In genomic region chr11:16941973-16942452, GRCm38 (mm10) we compare ENCODE assay signal across 18 mouse cellular contexts. TPM values are rescaled to one million over a fixed set of nuclear protein-coding genes. Genes with fewer than 3 reads are reported as not detected.
DNase-seq lines count a peak whose midpoint lies in the region; ATAC-seq lines count a peak whose summit lies in the region.
"Had no signal": no experiment of that assay in that cellular context is flagged by ENCODE, and none has a peak within 500 bp of the region (broad histone marks: within the 10 kb centered on the region; RNA-seq: fewer than 3 reads in every experiment).

No protein-coding gene starts in this region.

- H3K4me1 ChIP-seq in forebrain, embryonic 12.5 days: peaks cover 5% of the 10 kb centered on the region; the same call in 1 of the 2 replicates
- peaks cover 4% of the 10 kb centered on the region; the same call in 1 of the 2 replicates for H3K4me1 ChIP-seq in forebrain, embryonic 10.5 days
- H3K4me1 ChIP-seq in midbrain, embryonic 15.5 days: no peaks in the 10 kb centered on the region
- H3K4me1 ChIP-seq in heart, embryonic 11.5 days (ENCODE audit: control insufficient read depth, insufficient read depth, low read length): no peaks in the 10 kb centered on the region
- H3K4me1 ChIP-seq: heart, embryonic 12.5 days; limb, embryonic 12.5 days had no signal

- H3K36me3 ChIP-seq in forebrain, embryonic 12.5 days (replicated peaks): no peaks in the 10 kb centered on the region
- no peaks in the 10 kb centered on the region; the same call in 1 of the 2 replicates for H3K36me3 ChIP-seq in forebrain, embryonic 10.5 days (replicated peaks)
- no peaks in the 10 kb centered on the region for H3K36me3 ChIP-seq in midbrain, embryonic 15.5 days (replicated peaks)
- no peaks in the 10 kb centered on the region for H3K36me3 ChIP-seq in heart, embryonic 11.5 days (ENCODE audit: control insufficient read depth, insufficient read depth, low read length)
- H3K36me3 ChIP-seq: limb, embryonic 12.5 days had no signal

- H3K9me3 ChIP-seq in forebrain, embryonic 12.5 days: no peaks in the 10 kb centered on the region
- H3K9me3 ChIP-seq in forebrain, embryonic 10.5 days: no peaks in the 10 kb centered on the region
- H3K9me3 ChIP-seq in midbrain, embryonic 15.5 days: no peaks in the 10 kb centered on the region
- H3K9me3 ChIP-seq in heart, embryonic 11.5 days (replicated peaks; ENCODE audit: control insufficient read depth, low read length): no peaks in the 10 kb centered on the region
- H3K9me3 ChIP-seq: heart, embryonic 12.5 days; limb, embryonic 12.5 days had no signal

- WGBS in forebrain, embryonic 12.5 days: 74% methylated on average over 4 of the region's 4 CpGs
- 82% methylated on average over 4 of the region's 4 CpGs for WGBS in forebrain, embryonic 10.5 days
- 53% methylated on average over 4 of the region's 4 CpGs for WGBS in midbrain, embryonic 15.5 days
- 66% methylated on average over 4 of the region's 4 CpGs for WGBS in heart, embryonic 11.5 days (ENCODE audit: insufficient replicate concordance)

- DNase-seq in forebrain, embryonic 10.5 days (ENCODE audit: extremely low spot score, low spot score): no peak
- DNase-seq in right cerebral cortex, postnatal 14 days: peak; percentile 9
- no peak for DNase-seq in right cerebral cortex, postnatal 10 days (ENCODE audit: low spot score in 2 of 2)
- no peak for DNase-seq in spleen, postnatal 10 days (ENCODE audit: low spot score in 2 of 2)
- DNase-seq in urinary bladder, adult 18-20 months (ENCODE audit: low spot score in 2 of 2): no peak
- DNase-seq: cerebellum, adult 2 months; heart, postnatal 4 days; kidney, adult 2 months; kidney, postnatal 36 days; lung, postnatal 10 days; thymus, postnatal 36 days had no signal

- no peaks in the 10 kb centered on the region for H3K27me3 ChIP-seq in forebrain, embryonic 12.5 days
- no peaks in the 10 kb centered on the region for H3K27me3 ChIP-seq in forebrain, embryonic 10.5 days (ENCODE audit: poor library complexity, severe bottlenecking)
- no peaks in the 10 kb centered on the region for H3K27me3 ChIP-seq in midbrain, embryonic 15.5 days (replicated peaks)
- no peaks in the 10 kb centered on the region for H3K27me3 ChIP-seq in heart, embryonic 11.5 days (ENCODE audit: control insufficient read depth, insufficient read depth, low read length)
- H3K27me3 ChIP-seq: heart, embryonic 12.5 days; limb, embryonic 12.5 days; Patski had no signal

- no peak overlapping the region for H3K4me2 ChIP-seq in forebrain, embryonic 12.5 days
- no peak overlapping the region for H3K4me2 ChIP-seq in midbrain, embryonic 15.5 days
- H3K4me2 ChIP-seq in heart, embryonic 11.5 days: no peak overlapping the region
- H3K4me2 ChIP-seq: heart, embryonic 12.5 days; limb, embryonic 12.5 days had no signal

- no peak overlapping the region for H3K9ac ChIP-seq in forebrain, embryonic 12.5 days
- H3K9ac ChIP-seq in midbrain, embryonic 15.5 days: no peak overlapping the region
- no peak overlapping the region for H3K9ac ChIP-seq in heart, embryonic 11.5 days (ENCODE audit: low read depth, low read length)
- H3K9ac ChIP-seq: heart, embryonic 12.5 days; limb, embryonic 12.5 days; liver, embryonic 14.5 days had no signal

- peak; percentile 68 for ATAC-seq in forebrain, embryonic 12.5 days (ENCODE audit: low FRiP score)
- peak; percentile 77 for ATAC-seq in midbrain, embryonic 15.5 days (replicated peaks)
- no peak for ATAC-seq in heart, embryonic 11.5 days (replicated peaks; ENCODE audit: insufficient number of reproducible peaks, low FRiP score, low TSS enrichment)
- ATAC-seq: Patski had no signal

- no peak overlapping the region for H3K27ac ChIP-seq in forebrain, embryonic 12.5 days
- H3K27ac ChIP-seq in forebrain, embryonic 10.5 days: no peak overlapping the region
- H3K27ac ChIP-seq in midbrain, embryonic 15.5 days: 0 out of 2 replicates have a peak overlapping the region, but pooled peaks have one; percentile 27
- no peak overlapping the region for H3K27ac ChIP-seq in heart, embryonic 11.5 days (ENCODE audit: low read depth, low read length)
- H3K27ac ChIP-seq: limb, embryonic 12.5 days; liver, embryonic 14.5 days had no signal

- H3K4me3 ChIP-seq in forebrain, embryonic 12.5 days (replicated peaks): no peak overlapping the region
- H3K4me3 ChIP-seq in forebrain, embryonic 10.5 days: no peak overlapping the region
- H3K4me3 ChIP-seq in midbrain, embryonic 15.5 days: no peak overlapping the region
- no peak overlapping the region for H3K4me3 ChIP-seq in heart, embryonic 11.5 days (ENCODE audit: low read depth, low read length)
- H3K4me3 ChIP-seq: heart, embryonic 12.5 days; limb, embryonic 12.5 days had no signal

RNA-seq across cellular contexts. Expression of gene Fbxo48, which starts 9.2 kb away (rescaled TPM):
- polyA plus RNA-seq in forebrain, embryonic 12.5 days (2016; fragmentation: Nextera tagmentation; extraction: Ambion mirVana): 1.5 and 1.9 TPM in 2 replicates
- 2.2 TPM in 2 replicates for polyA plus RNA-seq in forebrain, embryonic 10.5 days (2016; fragmentation: Nextera tagmentation; extraction: Ambion mirVana)
- polyA plus RNA-seq in midbrain, embryonic 15.5 days (2015; fragmentation: Nextera tagmentation; extraction: Ambion mirVana): 0.32 and 0.37 TPM in 2 replicates
- 1.7 and 1.8 TPM in 2 replicates for polyA plus RNA-seq in heart, embryonic 11.5 days (2014; fragmentation: Nextera tagmentation; extraction: Ambion mirVana)
